Mouse (Mus musculus) stomach, embryonic 16.5 days (tissue): ENCODE data around the gene Klhl21. TPM values are rescaled to one million over a fixed set of nuclear protein-coding genes. Genes with fewer than 3 reads are reported as not detected.

Experiments
- ATAC-seq: fragments of 200-750 bp; cut with Nextera tagmentation; 2 replicates; pipeline ENCODE4 v1.8.0; 2017; ENCODE audit warnings: moderate number of reproducible peaks, moderate TSS enrichment; ENCODE audit not compliant: insufficient read depth, low FRiP score
- H3K27ac ChIP-seq: fragments of 300-500 bp; sonication (generic); 2 replicates; pipeline ENCODE4 v1.5.1; 2014; ENCODE audit warnings: low read length
- H3K27me3 ChIP-seq: fragments of 300-500 bp; sonication (generic); 2 replicates; pipeline ENCODE4 v1.6.1; 2014; ENCODE audit warnings: low read length, control low read depth, mixed read lengths; ENCODE audit not compliant: control insufficient read depth, insufficient read depth
- H3K36me3 ChIP-seq: fragments of 300-500 bp; sonication (generic); 2 replicates; pipeline ENCODE4 v1.6.1; 2014; ENCODE audit warnings: low read length; ENCODE audit not compliant: control insufficient read depth, insufficient read depth
- H3K4me1 ChIP-seq: fragments of 300-500 bp; sonication (generic); 2 replicates; pipeline ENCODE4 v1.6.1; 2014; ENCODE audit warnings: low read length, control low read depth, mixed read lengths; ENCODE audit not compliant: control insufficient read depth, insufficient read depth
- H3K4me2 ChIP-seq: fragments of 300-500 bp; sonication (generic); 2 replicates; pipeline ENCODE4 v1.6.1; 2014; ENCODE audit warnings: low read depth, low read length, mixed read lengths
- H3K4me3 ChIP-seq: fragments of 300-500 bp; sonication (generic); replicated peaks from 2 replicates; pipeline ENCODE4 v1.5.1; 2014; ENCODE audit warnings: mild to moderate bottlenecking, low read length
- H3K9ac ChIP-seq: fragments of 300-500 bp; sonication (generic); 2 replicates; pipeline ENCODE4 v1.6.1; 2014; ENCODE audit warnings: low read length
- H3K9me3 ChIP-seq: fragments of 300-500 bp; sonication (generic); replicated peaks from 2 replicates; pipeline ENCODE4 v1.6.1; 2016; ENCODE audit warnings: low read length, control low read depth; ENCODE audit not compliant: control insufficient read depth
- WGBS: fragments of 180-500 bp; shearing (Covaris S2); extraction: QIAGEN DNeasy Blood & Tissue Kit; methylation state at CpG from one replicate; pipeline ENCODE4 v1.1.7; 2014; 5-methylcytosine and 5-hydroxymethylcytosine counted together
- polyA plus RNA-seq: library from polyadenylated mRNA; unstranded; fragments of >200 nt; fragmentation: Nextera tagmentation; extraction: Ambion mirVana; gene quantifications from 2 replicates; pipeline ENCODE4 v1.2.1, GENCODE M21; 2015

Gene Klhl21
- polyA plus RNA-seq, 1 experiment from 2014 or later: 9.9 TPM

DNA sequence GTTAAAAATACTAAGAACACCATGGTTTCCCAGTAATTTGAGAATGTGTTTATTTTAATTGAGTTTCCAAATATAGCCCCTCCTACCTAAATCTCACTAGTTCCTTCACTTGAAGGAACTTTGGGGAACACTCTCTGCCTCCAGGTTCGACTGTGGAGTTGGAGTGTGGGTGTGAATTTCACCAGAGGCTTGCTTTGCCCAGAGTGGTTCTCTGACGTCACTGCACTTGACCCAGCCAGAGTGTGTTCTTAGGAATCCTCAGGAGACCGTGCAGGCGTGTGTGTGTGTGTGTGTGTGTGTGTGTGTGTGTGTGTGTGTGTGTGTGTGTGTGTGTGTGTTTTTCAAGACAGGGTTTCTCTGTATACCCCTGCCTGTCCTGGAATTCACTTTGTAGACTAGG is 7.7 kb upstream of the Klhl21 start:
- H3K9ac ChIP-seq: no peak overlapping the region
- H3K4me3 ChIP-seq: no peak overlapping the region
- H3K9me3 ChIP-seq: no peaks in the 10 kb centered on the region
- H3K36me3 ChIP-seq: no peaks in the 10 kb centered on the region
- no peak overlapping the region for H3K27ac ChIP-seq
- H3K4me1 ChIP-seq: peaks cover 8% of the 10 kb centered on the region; the same call in 1 of the 2 replicates
- 22% methylated on average over 4 of the region's 4 CpGs for WGBS
- no peaks in the 10 kb centered on the region for H3K27me3 ChIP-seq
- H3K4me2 ChIP-seq: no peak overlapping the region
- ATAC-seq: no peak

DNA sequence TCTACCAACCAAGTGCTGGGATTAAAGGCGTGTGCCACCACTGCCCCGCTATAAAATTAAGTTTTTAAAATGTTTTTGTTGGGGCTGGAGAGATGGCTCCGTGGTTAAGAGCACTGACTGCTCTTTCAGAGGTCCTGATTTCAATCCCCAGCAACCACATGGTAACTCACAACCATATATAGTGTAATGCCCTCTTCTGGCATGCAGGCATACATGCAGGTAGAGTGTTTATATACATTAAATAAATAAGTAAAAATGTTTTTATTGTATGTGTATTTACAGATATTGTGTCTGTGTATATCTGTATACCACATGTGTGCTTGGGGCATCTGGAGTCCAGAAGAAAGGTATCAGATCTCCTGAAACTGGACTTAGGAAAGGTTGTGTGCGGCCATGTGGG is 7.3 kb upstream of the Klhl21 start:
- Histone ChIP-seq H3K4me3 (no peak overlapping the region), H3K9ac (no peak overlapping the region), H3K4me1 (peaks cover 8% of the 10 kb centered on the region; the same call in 1 of the 2 replicates), H3K9me3 (no peaks in the 10 kb centered on the region), H3K27me3 (no peaks in the 10 kb centered on the region), H3K4me2 (no peak overlapping the region), H3K27ac (no peak overlapping the region), H3K36me3 (no peaks in the 10 kb centered on the region)
- WGBS: 61% methylated on average over 4 of the region's 4 CpGs
- no peak for ATAC-seq

DNA sequence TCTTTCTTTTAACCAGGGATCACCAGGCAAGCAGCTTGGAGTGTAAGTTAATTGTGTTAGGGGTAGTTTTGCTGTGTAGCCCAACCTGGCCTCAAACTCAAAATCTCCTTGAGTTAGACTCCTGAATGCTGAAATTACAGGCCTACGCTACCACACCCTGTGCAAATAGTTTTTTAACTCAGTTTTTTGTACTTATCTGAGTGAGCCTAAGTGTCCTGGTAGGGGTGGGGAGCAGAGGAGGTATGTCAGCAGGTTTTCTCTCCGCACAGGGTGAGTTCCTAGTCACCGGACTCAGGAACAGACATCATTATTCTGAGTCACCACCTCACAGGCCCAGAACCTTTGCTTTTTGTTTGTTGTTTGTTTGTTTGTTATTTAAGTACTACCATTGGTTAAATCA is 6.5 kb upstream of the Klhl21 start:
- Histone ChIP-seq H3K4me2 (no peak overlapping the region), H3K9me3 (no peaks in the 10 kb centered on the region), H3K27me3 (no peaks in the 10 kb centered on the region), H3K9ac (no peak overlapping the region), H3K4me1 (peaks cover 12% of the 10 kb centered on the region; the same call in 1 of the 2 replicates), H3K4me3 (no peak overlapping the region), H3K36me3 (no peaks in the 10 kb centered on the region), H3K27ac (no peak overlapping the region)
- WGBS: 70% methylated on average over 3 of the region's 3 CpGs
- no peak for ATAC-seq

DNA sequence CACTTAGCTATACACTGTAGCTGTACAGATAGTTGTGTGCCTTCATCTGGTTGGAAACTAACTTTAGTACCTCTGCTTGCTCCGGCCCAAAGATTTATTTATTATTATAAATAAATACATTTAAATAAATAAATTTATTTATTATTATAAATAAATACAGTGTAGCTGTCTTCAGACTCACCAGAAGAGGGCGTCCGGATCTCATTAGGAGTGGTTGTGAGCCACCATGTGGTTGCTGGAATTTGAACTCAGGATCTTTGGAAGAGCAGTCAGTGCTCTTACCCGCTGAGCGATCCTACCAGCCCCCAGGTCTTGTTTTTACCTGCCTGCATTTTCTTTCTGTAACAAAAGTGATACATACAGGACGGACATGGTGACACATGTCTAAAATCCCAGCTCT is 2.5 kb upstream of the Klhl21 start:
- WGBS: 73% methylated on average over 6 of the region's 6 CpGs
- no peaks in the 10 kb centered on the region for H3K36me3 ChIP-seq
- ATAC-seq: no peak
- no peak overlapping the region for H3K4me2 ChIP-seq
- no peaks in the 10 kb centered on the region for H3K9me3 ChIP-seq
- no peaks in the 10 kb centered on the region for H3K27me3 ChIP-seq
- H3K9ac ChIP-seq: no peak overlapping the region
- H3K4me1 ChIP-seq: peaks cover 32% of the 10 kb centered on the region
- no peak overlapping the region for H3K27ac ChIP-seq
- no peak overlapping the region for H3K4me3 ChIP-seq

DNA sequence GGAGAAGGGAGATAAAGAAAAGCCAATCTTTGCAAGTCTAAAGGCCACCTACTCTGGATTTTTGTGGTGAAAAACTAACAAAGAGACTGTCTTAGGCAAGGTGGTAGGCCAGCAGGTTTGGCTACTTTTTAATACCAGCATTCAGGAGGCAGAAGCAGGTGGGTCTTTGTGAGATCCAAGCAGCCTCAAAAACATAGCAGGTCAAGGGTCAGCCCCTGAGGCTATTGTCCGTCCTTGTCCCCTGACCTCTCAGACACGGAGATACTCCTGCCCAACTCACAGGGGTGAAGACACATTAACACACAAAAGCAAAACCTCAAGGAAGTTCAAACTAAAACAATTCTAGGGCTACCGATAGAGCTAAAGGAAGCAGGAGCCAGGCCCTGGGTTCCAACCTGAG is 1.8 kb upstream of the Klhl21 start:
- H3K4me3 ChIP-seq: no peak overlapping the region
- ATAC-seq: no peak
- H3K4me2 ChIP-seq: no peak overlapping the region
- H3K9ac ChIP-seq: no peak overlapping the region
- H3K27ac ChIP-seq: peak overlapping the region; percentile 93; the same call in 1 of the 2 replicates
- H3K9me3 ChIP-seq: no peaks in the 10 kb centered on the region
- WGBS: 42% methylated on average over 3 of the region's 3 CpGs
- no peaks in the 10 kb centered on the region for H3K36me3 ChIP-seq
- no peaks in the 10 kb centered on the region for H3K27me3 ChIP-seq
- H3K4me1 ChIP-seq: peaks cover 38% of the 10 kb centered on the region

DNA sequence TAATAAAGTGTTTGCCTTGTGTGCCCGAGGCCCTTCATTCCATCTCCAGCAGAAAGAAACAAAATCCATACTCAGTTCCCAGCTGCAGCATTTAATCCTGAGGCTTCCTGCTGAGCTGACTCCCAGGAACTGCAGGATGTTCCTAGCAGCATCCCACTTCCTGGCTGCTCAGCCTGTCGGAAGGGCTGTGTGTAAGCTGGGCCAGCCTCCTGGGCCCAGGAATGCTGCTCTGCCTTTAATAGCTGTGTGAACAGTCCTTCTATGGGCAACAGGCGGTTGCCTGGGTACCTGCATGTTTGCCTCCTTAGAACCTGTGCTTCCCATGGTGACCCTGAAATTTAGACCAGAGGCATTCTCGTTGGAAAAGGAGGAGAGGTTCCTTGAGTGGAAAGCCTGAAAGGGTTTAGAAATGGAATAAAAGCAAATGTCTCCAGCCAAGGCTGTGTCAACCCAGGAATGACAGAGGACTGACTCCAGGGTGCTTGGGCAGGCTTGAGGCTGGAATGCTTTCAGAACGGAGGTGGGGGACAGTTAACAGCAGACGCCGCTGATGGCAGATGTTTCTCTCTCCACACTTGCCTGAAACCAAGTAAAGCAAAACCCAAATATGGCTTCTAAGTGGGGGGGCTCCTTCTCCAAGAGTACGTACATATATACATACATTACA is 989 bp upstream of the Klhl21 start:
- ATAC-seq: peak; percentile 31; the same call in 1 of the 2 replicates
- Histone ChIP-seq H3K27me3 (no peaks in the 10 kb centered on the region), H3K9ac (peak overlapping the region; percentile 82), H3K4me3 (peak overlapping the region; percentile 68), H3K4me2 (peak overlapping the region; percentile 99), H3K4me1 (peaks cover 43% of the 10 kb centered on the region), H3K36me3 (no peaks in the 10 kb centered on the region; the same call in 1 of the 2 replicates), H3K27ac (peak overlapping the region; percentile 93), H3K9me3 (no peaks in the 10 kb centered on the region)
- 8% methylated on average over 8 of the region's 8 CpGs for WGBS

DNA sequence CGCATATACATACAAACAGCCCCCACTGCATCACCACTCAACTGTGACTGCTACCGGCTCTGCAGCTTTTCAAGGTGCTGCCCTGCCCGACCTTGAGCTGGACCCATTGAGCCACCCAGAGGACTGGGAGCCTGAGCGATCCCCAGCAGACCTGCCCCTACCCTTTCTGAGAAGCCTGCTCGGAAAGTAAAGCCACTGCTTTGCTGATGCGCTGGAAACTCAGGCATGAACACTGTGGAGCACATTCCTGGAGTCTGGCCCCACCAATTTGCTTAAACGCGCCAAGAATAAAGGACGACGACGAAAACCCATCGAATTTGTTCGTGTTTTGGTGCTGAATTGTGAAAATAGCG is 479 bp upstream of the Klhl21 start:
- peak overlapping the region; percentile 68 for H3K4me3 ChIP-seq
- WGBS: 1% methylated on average over 14 of the region's 14 CpGs
- peak overlapping the region; percentile 99 for H3K4me2 ChIP-seq
- H3K4me1 ChIP-seq: peaks cover 43% of the 10 kb centered on the region
- no peaks in the 10 kb centered on the region for H3K27me3 ChIP-seq
- no peaks in the 10 kb centered on the region; the same call in 1 of the 2 replicates for H3K36me3 ChIP-seq
- H3K9ac ChIP-seq: peak overlapping the region; percentile 82
- H3K27ac ChIP-seq: peak overlapping the region; percentile 93
- no peaks in the 10 kb centered on the region for H3K9me3 ChIP-seq
- ATAC-seq: no peak

DNA sequence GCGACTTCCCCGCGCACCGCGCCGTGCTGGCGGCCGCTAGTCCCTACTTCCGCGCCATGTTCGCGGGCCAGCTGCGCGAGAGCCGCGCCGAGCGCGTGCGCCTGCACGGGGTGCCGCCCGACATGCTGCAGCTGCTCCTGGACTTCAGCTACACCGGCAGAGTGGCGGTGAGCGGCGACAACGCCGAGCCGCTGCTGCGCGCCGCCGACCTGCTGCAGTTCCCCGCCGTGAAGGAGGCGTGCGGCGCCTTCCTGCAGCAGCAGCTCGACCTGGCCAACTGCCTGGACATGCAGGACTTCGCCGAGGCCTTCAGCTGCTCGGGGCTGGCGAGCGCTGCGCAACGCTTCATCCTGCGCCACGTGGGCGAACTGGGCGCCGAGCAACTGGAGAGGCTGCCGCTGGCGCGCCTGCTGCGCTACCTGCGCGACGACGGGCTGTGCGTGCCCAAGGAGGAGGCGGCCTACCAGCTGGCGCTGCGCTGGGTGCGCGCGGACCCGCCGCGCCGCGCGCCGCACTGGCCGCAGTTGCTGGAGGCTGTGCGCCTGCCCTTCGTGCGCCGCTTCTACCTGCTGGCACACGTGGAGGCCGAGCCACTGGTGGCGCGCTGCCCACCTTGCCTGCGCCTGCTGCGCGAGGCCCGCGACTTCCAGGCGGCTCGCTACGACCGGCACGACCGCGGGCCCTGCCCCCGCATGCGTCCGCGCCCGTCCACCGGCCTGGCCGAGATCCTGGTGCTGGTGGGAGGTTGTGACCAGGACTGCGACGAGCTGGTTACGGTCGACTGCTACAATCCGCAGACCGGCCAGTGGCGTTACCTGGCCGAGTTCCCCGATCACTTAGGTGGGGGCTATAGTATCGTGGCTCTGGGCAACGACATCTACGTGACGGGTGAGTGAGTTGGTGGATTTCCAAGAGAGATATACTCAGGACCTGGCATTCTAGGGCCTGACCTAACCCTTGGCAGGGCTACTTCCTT is 761 bp downstream of the Klhl21 start:
- no peaks in the 10 kb centered on the region for H3K9me3 ChIP-seq
- H3K4me1 ChIP-seq: peaks cover 43% of the 10 kb centered on the region
- H3K27ac ChIP-seq: peak overlapping the region; percentile 93
- H3K4me2 ChIP-seq: peak overlapping the region; percentile 99
- H3K9ac ChIP-seq: peak overlapping the region; percentile 82
- peak; percentile 53 for ATAC-seq
- H3K27me3 ChIP-seq: no peaks in the 10 kb centered on the region
- WGBS: under 1% methylated on average over 112 of the region's 115 CpGs
- peak overlapping the region; percentile 68 for H3K4me3 ChIP-seq
- H3K36me3 ChIP-seq: peaks cover 3% of the 10 kb centered on the region; the same call in 1 of the 2 replicates
